Mouse (Mus musculus) central nervous system, embryonic 14 days (tissue): ENCODE measurements around the gene Rcan2. TPM values are rescaled to one million over a fixed set of nuclear protein-coding genes. Genes with fewer than 3 reads are reported as not detected.

Source experiments
- polyA plus RNA-seq: library from polyadenylated mRNA; depleted of rRNA; stranded (reverse); fragments of >200 nt; gene quantifications from 2 replicates; pipeline ENCODE4 v1.2.3, GENCODE M21; 2012; rRNA removed

The Rcan2 gene
- polyA plus RNA-seq, result 47.3 and 60.1 TPM in 2 replicates

GRCm38 (mm10) chr17:43801077-43801476 lies at the start of gene Rcan2:
Rcan2 (plus strand) TSS chr17:43801351.

GRCm38 (mm10) chr17:44078631-44079350 lies 277.6 kb downstream of the Rcan2 start, which contains the start of gene Enpp5:
Enpp5 (plus strand) TSS chr17:44078813.

Other genes with a start within 250 kb of the Rcan2 start
- gene Pla2g7, start 233.3 kb upstream of the Rcan2 start, polyA plus RNA-seq, result 8.8 and 12.9 TPM in 2 replicates
- 0.86 and 1.1 TPM in 2 replicates for gene Tdrd6, start 171.1 kb upstream of the Rcan2 start, polyA plus RNA-seq
- 71.5 and 75.9 TPM in 2 replicates for gene Slc25a27, start 134.1 kb upstream of the Rcan2 start, polyA plus RNA-seq
- gene Cyp39a1, start 133.9 kb upstream of the Rcan2 start, polyA plus RNA-seq, result 5.7 and 6.6 TPM in 2 replicates